Mouse (Mus musculus) thymus, postnatal 25 days (tissue): ENCODE data around the gene Spcs3.
A peak's percentile ranks its signal among the peaks of the same experiment; 100 is the strongest.

Experiments
- DNase-seq: peaks from one replicate; pipeline ENCODE4 v3.0.0; 2022

Gene Spcs3

DNA sequence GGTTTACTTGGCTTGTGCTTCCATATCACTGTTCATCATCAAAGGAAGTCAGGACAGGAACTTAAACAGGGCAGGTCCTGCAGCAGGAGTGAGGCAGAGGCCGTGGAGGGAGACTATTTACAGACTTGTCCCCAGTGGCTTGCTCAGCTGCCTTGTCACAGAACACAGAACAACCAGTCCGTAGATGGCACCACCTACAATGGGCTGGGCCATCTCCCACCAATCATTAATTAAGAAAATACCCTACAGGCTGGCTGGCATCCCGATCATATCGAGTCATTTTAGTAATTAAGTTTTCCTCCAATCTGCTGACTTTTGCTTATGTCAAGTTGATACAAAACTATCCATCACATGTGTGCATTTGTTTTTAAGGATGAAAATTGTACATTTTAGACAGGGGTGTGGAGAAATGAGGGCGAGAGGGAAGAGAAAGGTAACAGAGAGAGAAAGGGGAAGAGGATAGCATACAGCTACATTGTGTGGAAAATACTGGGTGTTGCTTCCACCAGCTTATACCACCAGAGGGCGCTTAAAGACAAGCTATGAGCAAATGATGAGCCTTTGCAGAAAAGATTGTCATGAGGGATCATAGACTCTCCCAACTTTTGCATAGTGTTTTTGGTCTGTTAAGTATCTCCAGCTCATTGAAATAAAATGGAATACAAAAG lies 22.2 kb downstream of the Spcs3 start:
- peak; percentile 71 for DNase-seq

GRCm38 (mm10) chr8:54505060-54505459 lies 24.7 kb downstream of the Spcs3 start:
- DNase-seq: no peak

DNA sequence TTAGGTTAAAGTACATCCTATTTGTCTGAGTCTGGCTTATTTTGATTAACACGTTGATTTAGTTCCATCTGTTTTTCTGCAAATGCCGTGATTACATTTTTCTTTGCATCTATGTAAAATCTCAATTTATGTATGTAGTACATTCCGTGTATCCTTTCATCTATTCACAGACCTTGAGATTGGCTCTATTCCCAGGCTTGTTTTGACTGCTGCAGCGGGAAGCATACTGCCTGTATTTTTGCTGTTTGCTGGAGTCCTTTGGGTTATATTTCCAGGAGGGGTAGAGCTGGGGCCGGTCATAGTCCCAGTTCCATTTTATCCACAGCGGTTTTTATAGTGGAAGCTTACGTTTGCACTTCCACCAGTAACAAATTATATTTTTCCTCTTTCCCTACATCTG lies 26.7 kb downstream of the Spcs3 start:
- DNase-seq: no peak

GRCm38 (mm10) chr8:54493915-54494314 lies 35.9 kb downstream of the Spcs3 start:
- DNase-seq: no peak

GRCm38 (mm10) chr8:54493110-54493509 lies 36.7 kb downstream of the Spcs3 start:
- DNase-seq: peak; percentile 25

DNA sequence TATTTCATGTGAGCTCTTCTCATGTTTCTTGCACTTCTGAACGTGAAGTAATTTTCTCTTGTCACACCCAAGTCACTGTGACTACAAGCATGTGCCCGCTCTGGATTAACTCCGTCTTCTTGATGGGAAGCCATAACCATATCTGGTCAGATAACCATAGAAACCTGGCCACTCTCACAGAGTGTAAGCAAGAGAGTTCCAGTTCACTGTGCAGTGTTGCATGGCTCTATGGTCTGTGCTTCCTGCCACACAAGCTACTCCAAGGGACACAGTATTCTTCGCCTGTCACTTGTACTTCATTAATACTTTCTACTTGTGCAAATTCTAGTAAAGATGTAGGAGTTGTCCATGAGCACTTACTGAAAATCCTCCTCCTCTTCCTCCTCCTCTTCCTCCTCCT lies 37.9 kb downstream of the Spcs3 start:
- DNase-seq: no peak

DNA sequence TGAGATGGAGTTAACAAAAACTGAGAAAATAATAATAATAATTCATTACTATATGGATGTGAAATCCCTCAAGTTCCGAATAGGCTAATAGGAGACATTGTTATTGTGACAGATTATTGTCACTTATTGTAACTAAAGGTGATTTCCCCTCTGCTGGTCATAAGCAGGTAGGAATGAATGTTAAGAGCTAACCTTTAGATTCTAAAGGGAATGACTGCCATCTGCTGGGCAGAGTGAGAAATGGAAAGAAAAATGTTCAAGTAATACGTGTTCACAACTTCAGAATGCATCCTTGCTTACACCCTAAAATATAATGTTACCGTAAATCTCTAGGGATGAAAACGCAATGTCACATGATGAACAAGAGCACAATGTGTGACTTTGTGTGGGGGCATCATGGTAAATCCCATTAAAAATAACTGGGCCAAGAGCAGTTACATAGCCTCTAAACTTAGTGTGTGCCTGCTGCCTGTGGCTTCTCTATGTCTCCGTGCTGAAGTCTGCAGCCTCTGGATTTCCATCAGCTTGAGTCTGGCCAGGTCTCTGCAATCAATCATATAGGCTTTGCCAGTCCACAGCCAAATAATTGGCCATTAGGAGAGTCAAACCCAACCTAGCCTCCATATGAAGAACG lies 38.6 kb downstream of the Spcs3 start:
- DNase-seq: peak; percentile 4

DNA sequence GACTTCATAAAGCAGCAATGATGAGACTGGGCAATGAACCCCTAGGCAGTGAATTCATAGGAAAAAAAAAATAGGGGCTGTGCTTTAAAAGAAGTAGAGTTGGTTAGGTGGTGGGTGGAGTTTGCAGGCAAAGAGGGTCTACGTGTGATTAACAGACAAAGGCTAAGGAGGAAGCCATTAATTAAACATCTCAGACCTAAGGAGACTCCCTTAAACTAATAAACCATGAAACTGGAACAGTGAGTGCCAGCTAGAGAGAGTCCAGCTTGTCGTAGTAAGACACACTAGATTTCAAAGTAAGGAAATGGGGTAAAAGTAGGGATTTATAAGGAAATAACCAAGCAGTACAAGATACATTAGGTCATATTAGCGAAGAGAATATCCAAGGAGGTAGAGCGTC lies 41.4 kb downstream of the Spcs3 start:
- DNase-seq: no peak

- DNase-seq: no peak
These were observed 43.1 kb downstream of the Spcs3 start for GRCm38 (mm10) chr8:54486555-54487273.
